In genomic region chr2:125562407-125562806, GRCm38 (mm10) we compare ENCODE assay signal across 35 mouse cellular contexts. TPM values are rescaled to one million over a fixed set of nuclear protein-coding genes. Genes with fewer than 3 reads are reported as not detected.
"Had no signal": no experiment of that assay in that cellular context is flagged by ENCODE, and none has a peak within 500 bp of the region (broad histone marks: within the 10 kb centered on the region; RNA-seq: fewer than 3 reads in every experiment).

No protein-coding gene starts in this region.

- H3K36me3 ChIP-seq: intestine, embryonic 15.5 days had no signal

- H3K9ac ChIP-seq: heart, embryonic 12.5 days; heart, embryonic 13.5 days; heart, embryonic 15.5 days; hindbrain, embryonic 12.5 days; hindbrain, embryonic 13.5 days; hindbrain, embryonic 14.5 days; hindbrain, embryonic 15.5 days; intestine, embryonic 15.5 days; kidney, embryonic 15.5 days had no signal

- H3K4me3 ChIP-seq: heart, embryonic 10.5 days; heart, embryonic 12.5 days; heart, embryonic 13.5 days; heart, embryonic 15.5 days; hindbrain, embryonic 10.5 days; hindbrain, embryonic 12.5 days; hindbrain, embryonic 13.5 days; hindbrain, embryonic 15.5 days; intestine, embryonic 15.5 days; kidney, embryonic 15.5 days; layer of hippocampus, adult 2 months had no signal

- H3K4me2 ChIP-seq: heart, embryonic 11.5 days; heart, embryonic 12.5 days; heart, embryonic 13.5 days; heart, embryonic 15.5 days; hindbrain, embryonic 12.5 days; hindbrain, embryonic 13.5 days; hindbrain, embryonic 14.5 days; hindbrain, embryonic 15.5 days; intestine, embryonic 15.5 days; kidney, embryonic 15.5 days had no signal

- DNase-seq: heart, postnatal 10 days; heart, postnatal 36 days; heart, postnatal 4 days; kidney, adult 11 months; kidney, adult 18-20 months; kidney, adult 2 months; kidney, adult 8-10 months; kidney, adult 9 months; kidney, postnatal 10 days; kidney, postnatal 14 days; kidney, postnatal 25 days; kidney, postnatal 36 days; kidney, postnatal 4 days; layer of hippocampus, adult 9-11 months; layer of hippocampus, postnatal 36 days had no signal

- H3K9me3 ChIP-seq: heart, embryonic 10.5 days; heart, embryonic 12.5 days; heart, embryonic 13.5 days; heart, embryonic 15.5 days; hindbrain, embryonic 10.5 days; hindbrain, embryonic 12.5 days; hindbrain, embryonic 13.5 days; hindbrain, embryonic 15.5 days; intestine, embryonic 15.5 days; kidney, embryonic 15.5 days had no signal

- H3K27ac ChIP-seq: heart, embryonic 10.5 days; heart, embryonic 13.5 days; heart, embryonic 15.5 days; hindbrain, embryonic 10.5 days; hindbrain, embryonic 12.5 days; hindbrain, embryonic 13.5 days; hindbrain, embryonic 14.5 days; hindbrain, embryonic 15.5 days; hindbrain, postnatal 0 days; intestine, embryonic 15.5 days; kidney, embryonic 15.5 days; kidney, postnatal 0 days; layer of hippocampus, adult 2 months had no signal

- H3K4me1 ChIP-seq: heart, embryonic 15.5 days; intestine, embryonic 15.5 days; kidney, embryonic 15.5 days had no signal

- ATAC-seq: hindbrain, embryonic 16.5 days; hindbrain, postnatal 0 days; inflammation-experienced regulatory T-cells, adult 6 months; intestine, embryonic 15.5 days; intestine, embryonic 16.5 days; intestine, postnatal 0 days had no signal

- H3K27me3 ChIP-seq: heart, embryonic 12.5 days; heart, embryonic 13.5 days; heart, embryonic 15.5 days; hindbrain, embryonic 12.5 days; hindbrain, embryonic 13.5 days; hindbrain, embryonic 15.5 days; intestine, embryonic 15.5 days; kidney, embryonic 15.5 days had no signal

RNA-seq across cellular contexts. Expression of gene Fbn1, which starts 54.6 kb away (rescaled TPM):
- polyA plus RNA-seq: inflammation-experienced regulatory T-cells, adult 6 months had no signal

RNA-seq across cellular contexts. Expression of gene Gm9913, which starts 57.5 kb away (rescaled TPM):
- total RNA-seq: hematopoietic stem cell, adult 5-6 weeks; hindbrain, postnatal 0 days had no signal
- polyA plus RNA-seq: hindbrain, embryonic 14.5 days; inflammation-experienced regulatory T-cells, adult 6 months had no signal
